Mouse (Mus musculus): Measurements from ENCODE around the gene Dapp1.
"Not testable (repeated sequence)": the region's sequence is repeated elsewhere in the genome, so short reads cannot be mapped to it uniquely, and the experiment has no call there.

Gene Dapp1

DNA sequence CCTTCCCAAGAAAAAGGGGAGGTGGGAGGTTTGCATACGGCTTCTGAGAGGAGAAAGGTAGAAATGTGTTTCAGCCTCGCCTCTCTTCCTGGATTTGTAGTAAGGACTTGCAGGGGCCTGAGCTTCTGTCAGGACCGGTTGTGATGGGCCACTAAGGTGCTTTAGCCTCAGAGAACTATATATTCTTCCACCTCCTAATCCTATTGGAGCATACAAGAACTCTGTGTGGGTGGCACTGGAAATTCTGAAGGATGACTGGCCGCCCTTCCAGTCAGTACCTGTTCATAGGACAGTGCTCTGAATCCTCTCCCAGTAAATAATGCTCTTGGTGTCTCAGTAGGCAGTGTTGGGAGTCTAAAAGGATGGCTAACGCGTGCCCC is 62.4 kb downstream of the Dapp1 start:
- peak in 1 of 2 experiments; percentile 1 for DNase-seq (ENCODE audit: low spot score in 2 of 2)

- peak; percentile 82 to 87 for DNase-seq (ENCODE audit: low spot score in 2 of 2)
These were observed 63.0 kb downstream of the Dapp1 start, which contains the start of gene Lamtor3 for GRCm38 (mm10) chr3:137918172-137918931. TSS of gene Lamtor3 (plus strand) at chr3:137918506.

DNA sequence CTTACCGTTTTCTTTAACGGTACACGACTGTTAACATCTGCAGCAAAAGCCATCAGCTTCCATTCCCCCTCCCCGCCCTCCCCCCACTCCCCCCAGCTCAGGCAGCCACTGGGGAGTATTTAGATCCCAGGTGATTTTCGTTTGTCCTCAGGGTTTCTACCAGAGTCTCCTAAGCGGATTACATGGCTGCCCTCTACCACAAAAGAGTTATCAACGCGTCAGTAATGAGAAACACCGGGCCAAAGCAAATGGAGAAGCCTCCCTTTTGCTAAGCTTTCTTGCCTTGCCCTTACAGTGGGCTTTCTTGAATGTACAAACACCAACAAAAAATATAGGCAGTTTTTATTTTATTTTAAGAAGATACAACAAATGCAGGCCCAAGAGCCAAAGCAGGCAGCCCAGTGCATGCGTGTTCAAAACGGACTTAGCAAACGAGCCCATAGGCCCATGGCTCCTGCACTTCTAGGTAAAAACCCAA is 63.6 kb downstream of the Dapp1 start:
- DNase-seq (ENCODE audit: low spot score in 2 of 2): no peak

DNA sequence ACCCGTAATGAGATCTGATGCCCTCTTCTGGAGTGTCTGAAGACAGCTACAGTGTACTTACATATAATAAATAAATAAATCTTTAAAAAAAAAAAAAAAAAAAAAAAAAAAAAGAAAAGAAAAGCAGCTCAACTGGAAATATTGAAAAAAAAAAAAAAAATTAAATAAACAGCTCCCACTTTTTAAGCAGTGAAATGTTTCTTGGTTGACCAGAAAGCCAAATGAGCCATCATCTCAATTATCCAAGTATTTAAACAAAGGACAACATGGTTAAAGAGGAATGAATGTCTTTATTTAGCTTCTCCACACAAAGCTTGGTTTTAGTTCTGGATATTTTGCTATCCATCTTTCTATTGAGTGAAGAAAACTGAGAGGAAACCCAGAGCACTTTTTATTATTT is 66.8 kb downstream of the Dapp1 start:
- DNase-seq (ENCODE audit: low spot score in 2 of 2): not testable (repeated sequence)

DNA sequence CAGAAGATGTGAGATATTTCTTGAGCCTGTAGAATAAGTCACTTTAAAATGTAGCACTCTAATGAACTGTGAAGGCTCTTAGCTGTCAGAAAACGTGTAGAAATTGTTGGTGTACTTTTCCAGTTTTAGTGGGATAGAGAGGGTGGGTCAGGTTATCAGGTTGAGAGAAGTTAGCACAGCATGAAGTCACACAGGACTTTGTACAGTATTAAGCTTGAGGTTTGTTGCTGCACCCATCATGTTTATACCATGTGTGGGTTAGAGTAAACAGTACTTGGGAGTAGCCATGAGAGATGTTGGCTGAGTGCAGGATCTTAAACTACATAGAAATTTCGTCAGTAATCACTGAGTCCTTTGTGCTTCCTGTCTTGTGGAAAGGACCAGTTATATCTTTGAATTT is 68.3 kb downstream of the Dapp1 start:
- no peak for DNase-seq (ENCODE audit: low spot score in 2 of 2)

DNA sequence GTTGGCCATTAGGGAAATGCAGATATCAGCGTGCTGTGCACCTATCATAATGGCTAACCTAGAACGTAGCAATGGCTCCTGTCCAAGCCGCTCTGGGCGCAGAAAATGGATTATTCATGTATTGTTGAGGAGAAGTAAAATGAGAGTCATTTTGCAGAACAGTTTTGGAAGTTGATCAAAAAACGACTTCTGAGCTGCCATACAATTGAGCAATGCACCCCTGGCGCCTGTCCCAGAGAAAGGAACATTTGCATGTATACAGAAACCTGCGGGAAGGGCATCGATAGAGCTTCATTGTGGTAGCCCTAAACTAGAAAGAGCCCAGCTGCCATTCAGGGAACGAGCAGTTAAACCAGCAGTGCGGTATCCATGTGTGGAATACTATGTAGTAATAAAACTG is 81.2 kb downstream of the Dapp1 start:
- DNase-seq (ENCODE audit: low spot score in 2 of 2): no peak

DNA sequence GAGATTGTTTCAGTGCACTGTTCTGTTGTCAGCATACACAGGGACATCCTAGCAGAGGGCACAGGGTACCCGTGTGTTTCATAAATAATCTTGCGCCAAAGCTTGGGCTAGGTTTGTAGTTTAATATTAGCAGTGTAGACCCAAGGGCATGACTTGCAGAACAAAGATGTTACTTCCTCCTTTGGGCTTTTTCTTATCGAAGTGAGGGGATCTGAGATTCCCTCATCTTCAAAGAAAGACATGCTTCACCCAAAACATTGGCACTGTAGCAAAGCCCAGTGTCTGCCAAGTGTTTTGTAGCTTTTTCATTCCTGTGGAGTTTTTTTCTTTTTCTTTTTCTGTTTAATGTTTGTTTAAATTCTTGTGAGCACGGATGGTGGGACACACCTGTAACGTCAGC is 83.7 kb downstream of the Dapp1 start:
- DNase-seq (ENCODE audit: low spot score in 2 of 2): no peak

GRCm38 (mm10) chr3:137896867-137897266 is 84.5 kb downstream of the Dapp1 start:
- no peak for DNase-seq (ENCODE audit: low spot score in 2 of 2)

DNA sequence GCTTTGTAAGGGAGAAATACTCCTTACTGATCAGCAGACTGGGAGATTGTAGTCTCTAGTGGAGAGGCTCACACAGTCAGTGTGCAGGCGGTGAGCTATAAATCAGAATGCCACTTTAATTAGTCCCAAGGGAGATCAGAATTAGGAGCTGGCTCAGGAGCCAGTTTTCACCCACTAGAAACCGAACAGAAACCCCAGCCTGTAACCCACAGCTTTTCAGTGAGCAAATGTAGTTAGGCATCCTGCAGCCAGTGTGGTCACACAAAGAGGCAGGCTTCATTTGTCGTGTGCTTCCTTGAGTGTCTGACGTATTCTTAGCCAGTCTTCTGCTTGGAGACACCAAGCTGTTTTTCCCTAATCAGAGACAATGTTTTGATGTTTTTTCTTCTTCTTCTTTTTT is 85.0 kb downstream of the Dapp1 start:
- DNase-seq (ENCODE audit: low spot score in 2 of 2): no peak

- DNase-seq (ENCODE audit: low spot score in 2 of 2): peak in 1 of 2 experiments; percentile 10
These were observed 86.1 kb downstream of the Dapp1 start for GRCm38 (mm10) chr3:137895196-137895595.

GRCm38 (mm10) chr3:137893789-137894188 is 87.6 kb downstream of the Dapp1 start:
- no peak for DNase-seq (ENCODE audit: low spot score in 2 of 2)

- no peak for DNase-seq (ENCODE audit: low spot score in 2 of 2)
These were observed 89.2 kb downstream of the Dapp1 start for GRCm38 (mm10) chr3:137892118-137892517.

DNA sequence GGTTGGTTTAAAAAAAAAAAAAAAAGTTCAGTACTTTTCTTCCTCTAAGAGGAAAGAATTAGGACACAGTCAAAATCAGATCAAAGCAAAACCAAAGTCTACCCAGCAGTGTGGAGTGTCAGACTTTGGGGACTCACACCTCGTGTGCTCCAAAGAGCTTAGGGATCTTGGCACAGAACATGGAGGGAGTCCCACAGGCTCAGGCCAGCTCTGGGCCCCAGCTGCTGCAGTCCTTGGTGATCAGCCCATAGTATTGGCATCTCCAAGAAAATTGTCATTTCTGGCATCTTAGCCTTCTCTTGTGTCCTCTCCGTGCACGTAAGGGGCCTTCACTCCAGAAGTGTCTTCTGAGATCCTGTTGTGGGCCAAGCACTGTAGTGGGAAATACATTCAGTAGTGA is 90.3 kb downstream of the Dapp1 start:
- DNase-seq (ENCODE audit: low spot score in 2 of 2): no peak

- DNase-seq (ENCODE audit: low spot score in 2 of 2): no peak
These were observed 93.4 kb downstream of the Dapp1 start for GRCm38 (mm10) chr3:137887961-137888360.

DNA sequence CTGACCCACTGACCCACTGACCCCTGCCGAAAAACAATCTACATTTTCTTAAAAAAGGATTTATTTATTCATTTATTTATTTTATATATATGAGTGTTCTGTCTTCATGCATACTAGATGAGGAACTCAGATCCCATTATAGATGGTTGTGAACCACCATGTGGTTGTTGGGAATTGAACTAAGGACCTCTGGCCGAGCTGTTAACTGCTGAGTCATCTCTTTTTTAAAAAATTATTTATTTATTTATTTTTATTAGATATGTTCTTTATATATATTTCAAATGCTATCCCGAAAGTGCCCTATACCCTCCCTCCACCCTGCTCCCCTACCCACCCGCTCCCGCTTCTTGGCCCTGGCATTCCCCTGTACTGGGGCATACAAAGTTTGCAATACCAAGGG is 100.3 kb downstream of the Dapp1 start:
- DNase-seq (ENCODE audit: low spot score in 2 of 2): no peak
